Mouse (Mus musculus): ENCODE data around the gene Ppp3r1. TPM values are rescaled to one million over a fixed set of nuclear protein-coding genes. Genes with fewer than 3 reads are reported as not detected.

Gene Ppp3r1
- polyA plus RNA-seq, 1 experiment from 2014 or later, result 67.8 TPM

- no peak overlapping the region for H3K9ac ChIP-seq
- H3K4me1 ChIP-seq, result peaks cover 47% of the 10 kb centered on the region
- no peak for ATAC-seq (ENCODE audit: extremely low read depth, insufficient number of reproducible peaks, low FRiP score, low TSS enrichment)
- no peak overlapping the region for H3K27ac ChIP-seq (replicated peaks)
- no peaks in the 10 kb centered on the region for H3K27me3 ChIP-seq (replicated peaks)
- H3K4me2 ChIP-seq, result no peak overlapping the region
- WGBS, result 97% methylated on average over 1 of the region's 1 CpGs
- no peak overlapping the region for H3K4me3 ChIP-seq
- H3K9me3 ChIP-seq, result no peaks in the 10 kb centered on the region; the same call in 1 of the 2 replicates
- peaks cover 13% of the 10 kb centered on the region for H3K36me3 ChIP-seq
Measured at GRCm38 (mm10) chr11:17170938-17171729, 12.1 kb downstream of the Ppp3r1 start.

DNA sequence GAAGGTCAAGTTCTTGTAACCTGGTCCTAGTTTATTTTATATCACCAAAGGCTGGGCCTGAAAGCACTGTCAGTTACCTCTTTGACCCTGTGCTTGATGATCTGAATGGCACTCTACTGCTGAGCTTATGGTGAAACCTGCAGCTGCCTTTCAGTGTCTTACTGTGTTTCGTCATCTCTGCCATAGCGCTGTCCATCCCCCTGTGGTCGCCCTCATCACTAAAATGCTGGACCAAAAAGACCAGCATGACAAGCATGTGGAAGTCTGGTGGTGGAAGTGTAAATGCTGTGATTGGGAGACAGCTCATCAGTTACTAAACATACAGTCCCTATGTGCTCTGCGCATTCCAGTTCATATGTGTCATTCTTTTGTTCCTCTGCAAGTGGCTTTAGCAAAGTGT lies 13.2 kb downstream of the Ppp3r1 start:
- no peak overlapping the region for H3K4me2 ChIP-seq
- no peak overlapping the region for H3K27ac ChIP-seq (replicated peaks)
- no peak for ATAC-seq (ENCODE audit: extremely low read depth, insufficient number of reproducible peaks, low FRiP score, low TSS enrichment)
- H3K27me3 ChIP-seq (replicated peaks), result no peaks in the 10 kb centered on the region
- H3K9me3 ChIP-seq, result no peaks in the 10 kb centered on the region; the same call in 1 of the 2 replicates
- peaks cover 13% of the 10 kb centered on the region for H3K36me3 ChIP-seq
- peaks cover 37% of the 10 kb centered on the region for H3K4me1 ChIP-seq
- no peak overlapping the region for H3K4me3 ChIP-seq
- no peak overlapping the region for H3K9ac ChIP-seq
- 83% methylated on average over 4 of the region's 4 CpGs for WGBS

- no peak overlapping the region for H3K9ac ChIP-seq
- H3K9me3 ChIP-seq, result no peaks in the 10 kb centered on the region; the same call in 1 of the 2 replicates
- H3K4me1 ChIP-seq, result peaks cover 9% of the 10 kb centered on the region
- 85% methylated on average over 1 of the region's 1 CpGs for WGBS
- ATAC-seq (ENCODE audit: extremely low read depth, insufficient number of reproducible peaks, low FRiP score, low TSS enrichment), result no peak
- H3K27ac ChIP-seq (replicated peaks), result no peak overlapping the region
- no peak overlapping the region for H3K4me2 ChIP-seq
- peaks cover 13% of the 10 kb centered on the region for H3K36me3 ChIP-seq
- H3K4me3 ChIP-seq, result no peak overlapping the region
- no peaks in the 10 kb centered on the region for H3K27me3 ChIP-seq (replicated peaks)
Measured at GRCm38 (mm10) chr11:17176638-17177037, 17.6 kb downstream of the Ppp3r1 start.

GRCm38 (mm10) chr11:17180753-17181152 lies 21.7 kb downstream of the Ppp3r1 start:
- H3K27me3 ChIP-seq (replicated peaks), result no peaks in the 10 kb centered on the region
- 80% methylated on average over 3 of the region's 3 CpGs for WGBS
- H3K36me3 ChIP-seq, result peaks cover 16% of the 10 kb centered on the region
- H3K27ac ChIP-seq (replicated peaks), result no peak overlapping the region
- ATAC-seq (ENCODE audit: extremely low read depth, insufficient number of reproducible peaks, low FRiP score, low TSS enrichment), result no peak
- no peak overlapping the region for H3K9ac ChIP-seq
- H3K4me3 ChIP-seq, result no peak overlapping the region
- no peak overlapping the region for H3K4me2 ChIP-seq
- H3K9me3 ChIP-seq, result no peaks in the 10 kb centered on the region
- no peaks in the 10 kb centered on the region for H3K4me1 ChIP-seq

- ATAC-seq (ENCODE audit: extremely low read depth, insufficient number of reproducible peaks, low FRiP score, low TSS enrichment), result no peak
- 84% methylated on average over 3 of the region's 3 CpGs for WGBS
Measured at GRCm38 (mm10) chr11:17181807-17182206, 22.7 kb downstream of the Ppp3r1 start, which contains the start of gene Wdr92. Wdr92 (plus strand) TSS chr11:17182107.

DNA sequence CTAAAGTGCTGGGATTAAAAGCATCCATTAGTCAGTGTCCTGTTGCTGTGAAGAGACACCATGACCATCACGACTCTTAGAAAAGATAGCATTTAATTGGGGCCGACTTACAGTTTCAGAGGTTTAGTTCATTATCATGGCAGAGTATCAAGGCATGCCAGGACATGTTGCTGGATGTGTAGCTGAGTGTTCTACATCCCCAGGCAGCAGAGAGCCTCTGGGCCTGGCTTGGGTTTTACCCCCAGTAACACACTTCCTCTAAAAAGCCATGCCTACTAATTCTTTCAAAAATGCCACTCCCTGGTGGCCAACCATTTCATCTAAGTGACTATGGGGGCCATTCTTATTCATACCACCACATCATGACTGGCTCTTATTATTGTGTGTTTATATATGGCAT lies 24.1 kb downstream of the Ppp3r1 start:
- ATAC-seq (ENCODE audit: extremely low read depth, insufficient number of reproducible peaks, low FRiP score, low TSS enrichment), result no peak
- Histone ChIP-seq H3K9me3 (no peaks in the 10 kb centered on the region), H3K4me2 (no peak overlapping the region), H3K9ac (no peak overlapping the region), H3K27me3 (replicated peaks) (no peaks in the 10 kb centered on the region), H3K4me1 (no peaks in the 10 kb centered on the region), H3K4me3 (no peak overlapping the region), H3K36me3 (peaks cover 16% of the 10 kb centered on the region), H3K27ac (replicated peaks) (no peak overlapping the region)
- 84% methylated on average over 2 of the region's 2 CpGs for WGBS

More at GRCm38 (mm10) chr11:17181807-17182206, 22.7 kb downstream of the Ppp3r1 start, which contains the start of gene Wdr92:
- no peak within 1 kb of the TSS for H3K4me2 ChIP-seq
- no peak within 1 kb of the TSS for H3K9ac ChIP-seq
- H3K36me3 ChIP-seq, result peaks cover 16% of the 10 kb centered on the region
- H3K4me3 ChIP-seq, result no peak within 1 kb of the TSS
- H3K27me3 ChIP-seq (replicated peaks), result no peaks in the 10 kb centered on the region
- no peak within 1 kb of the TSS for H3K27ac ChIP-seq (replicated peaks)
- H3K9me3 ChIP-seq, result no peaks in the 10 kb centered on the region
- no peaks in the 10 kb centered on the region for H3K4me1 ChIP-seq

- Histone ChIP-seq H3K4me2 (no peak overlapping the region), H3K27ac (replicated peaks) (no peak overlapping the region), H3K36me3 (peaks cover 15% of the 10 kb centered on the region), H3K4me3 (no peak overlapping the region), H3K4me1 (peaks cover 6% of the 10 kb centered on the region; the same call in 1 of the 2 replicates), H3K9ac (no peak overlapping the region), H3K27me3 (replicated peaks) (no peaks in the 10 kb centered on the region), H3K9me3 (no peaks in the 10 kb centered on the region)
- WGBS, result 82% methylated on average over 3 of the region's 3 CpGs
- no peak for ATAC-seq (ENCODE audit: extremely low read depth, insufficient number of reproducible peaks, low FRiP score, low TSS enrichment)
Measured at GRCm38 (mm10) chr11:17187649-17188048, 28.6 kb downstream of the Ppp3r1 start.

GRCm38 (mm10) chr11:17188786-17189185 lies 29.7 kb downstream of the Ppp3r1 start:
- H3K9me3 ChIP-seq, result no peaks in the 10 kb centered on the region
- H3K4me2 ChIP-seq, result no peak overlapping the region
- H3K9ac ChIP-seq, result no peak overlapping the region
- H3K4me3 ChIP-seq, result no peak overlapping the region
- 85% methylated on average over 3 of the region's 3 CpGs for WGBS
- H3K27me3 ChIP-seq (replicated peaks), result no peaks in the 10 kb centered on the region
- peaks cover 7% of the 10 kb centered on the region; the same call in 1 of the 2 replicates for H3K4me1 ChIP-seq
- H3K27ac ChIP-seq (replicated peaks), result no peak overlapping the region
- no peak for ATAC-seq (ENCODE audit: extremely low read depth, insufficient number of reproducible peaks, low FRiP score, low TSS enrichment)
- peaks cover 7% of the 10 kb centered on the region; the same call in 1 of the 2 replicates for H3K36me3 ChIP-seq

- Histone ChIP-seq H3K36me3 (peaks cover 35% of the 10 kb centered on the region), H3K27me3 (replicated peaks) (no peaks in the 10 kb centered on the region), H3K4me1 (peaks cover 7% of the 10 kb centered on the region; the same call in 1 of the 2 replicates), H3K9me3 (no peaks in the 10 kb centered on the region), H3K4me2 (no peak overlapping the region), H3K9ac (no peak overlapping the region), H3K4me3 (no peak overlapping the region), H3K27ac (replicated peaks) (no peak overlapping the region)
- ATAC-seq (ENCODE audit: extremely low read depth, insufficient number of reproducible peaks, low FRiP score, low TSS enrichment), result no peak
- 62% methylated on average over 9 of the region's 9 CpGs for WGBS
Measured at GRCm38 (mm10) chr11:17192151-17192844, 33.2 kb downstream of the Ppp3r1 start.

DNA sequence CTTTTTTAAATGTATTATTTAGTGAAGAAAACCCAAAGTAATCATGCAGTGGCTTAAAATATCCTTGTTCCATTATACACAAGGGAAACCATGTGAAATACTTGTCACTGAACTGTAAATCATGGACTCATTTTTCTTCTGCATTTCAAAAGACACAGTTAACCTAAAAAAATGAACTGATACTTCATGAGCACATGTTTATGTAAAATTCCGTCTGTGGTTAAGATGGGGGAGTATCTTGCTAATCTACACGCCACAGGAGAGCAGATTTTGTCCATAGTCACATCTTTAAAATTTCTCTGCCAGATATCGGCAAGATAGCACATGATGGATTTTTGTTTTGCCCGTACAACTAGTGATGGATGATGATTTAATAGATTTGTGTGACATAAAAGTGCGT lies 40.1 kb downstream of the Ppp3r1 start:
- no peak overlapping the region for H3K9ac ChIP-seq
- no peak overlapping the region for H3K27ac ChIP-seq (replicated peaks)
- peaks cover 92% of the 10 kb centered on the region for H3K36me3 ChIP-seq
- H3K4me1 ChIP-seq, result no peaks in the 10 kb centered on the region
- H3K4me3 ChIP-seq, result no peak overlapping the region
- no peak for ATAC-seq (ENCODE audit: extremely low read depth, insufficient number of reproducible peaks, low FRiP score, low TSS enrichment)
- WGBS, result 85% methylated on average over 5 of the region's 5 CpGs
- no peaks in the 10 kb centered on the region for H3K9me3 ChIP-seq
- H3K27me3 ChIP-seq (replicated peaks), result no peaks in the 10 kb centered on the region
- H3K4me2 ChIP-seq, result no peak overlapping the region

- 87% methylated on average over 3 of the region's 3 CpGs for WGBS
- no peak overlapping the region for H3K4me2 ChIP-seq
- H3K9me3 ChIP-seq, result no peaks in the 10 kb centered on the region
- H3K4me1 ChIP-seq, result no peaks in the 10 kb centered on the region
- no peak overlapping the region for H3K27ac ChIP-seq (replicated peaks)
- no peak overlapping the region for H3K4me3 ChIP-seq
- no peaks in the 10 kb centered on the region for H3K27me3 ChIP-seq (replicated peaks)
- ATAC-seq (ENCODE audit: extremely low read depth, insufficient number of reproducible peaks, low FRiP score, low TSS enrichment), result no peak
- H3K9ac ChIP-seq, result no peak overlapping the region
- H3K36me3 ChIP-seq, result peaks cover 91% of the 10 kb centered on the region
Measured at GRCm38 (mm10) chr11:17199840-17200501, 40.9 kb downstream of the Ppp3r1 start.

Data from heart, embryonic 13.5 days (tissue).